Mouse (Mus musculus) forebrain, embryonic 16.5 days (tissue): ENCODE data around the gene Ramp1. TPM values are rescaled to one million over a fixed set of nuclear protein-coding genes. Genes with fewer than 3 reads are reported as not detected.

Experiments
- ATAC-seq: fragments of 200-750 bp; cut with Nextera tagmentation; 2 replicates; pipeline ENCODE4 v1.8.0; 2017; ENCODE audit warnings: mild to moderate bottlenecking, moderate library complexity
- H3K27ac ChIP-seq: fragments of 300-500 bp; sonication (generic); 2 replicates; pipeline ENCODE4 v1.5.1; 2014; ENCODE audit warnings: low read length, control low read depth
- H3K27me3 ChIP-seq: fragments of 300-500 bp; sonication (generic); replicated peaks from 2 replicates; pipeline ENCODE4 v1.6.1; 2014; ENCODE audit warnings: low read length; ENCODE audit not compliant: control insufficient read depth, insufficient read depth
- H3K36me3 ChIP-seq: fragments of 300-500 bp; sonication (generic); 2 replicates; pipeline ENCODE4 v1.6.1; 2014; ENCODE audit not compliant: control insufficient read depth, insufficient read depth
- H3K4me1 ChIP-seq: fragments of 300-500 bp; sonication (generic); replicated peaks from 2 replicates; pipeline ENCODE4 v1.6.1; 2014; ENCODE audit warnings: low read length; ENCODE audit not compliant: control insufficient read depth, insufficient read depth
- H3K4me2 ChIP-seq: fragments of 300-500 bp; sonication (generic); 2 replicates; pipeline ENCODE4 v1.6.1; 2014; ENCODE audit warnings: mild to moderate bottlenecking, low read length, control low read depth
- H3K4me3 ChIP-seq: fragments of 300-500 bp; sonication (generic); replicated peaks from 2 replicates; pipeline ENCODE4 v1.5.1; 2014; ENCODE audit warnings: mild to moderate bottlenecking, low read length, control low read depth
- H3K9ac ChIP-seq: fragments of 300-500 bp; sonication (generic); replicated peaks from 2 replicates; pipeline ENCODE4 v1.6.1; 2014; ENCODE audit warnings: low read depth, low read length, control low read depth
- H3K9me3 ChIP-seq: fragments of 300-500 bp; sonication (generic); 2 replicates; pipeline ENCODE4 v1.6.1; 2016; ENCODE audit warnings: low read length; ENCODE audit not compliant: control insufficient read depth
- WGBS: fragments of 180-500 bp; shearing (Covaris S2); extraction: QIAGEN DNeasy Blood & Tissue Kit; methylation state at CpG from one replicate; pipeline ENCODE4 v1.1.7; 2014; 5-methylcytosine and 5-hydroxymethylcytosine counted together
- polyA plus RNA-seq: library from polyadenylated mRNA; unstranded; fragments of >200 nt; fragmentation: Nextera tagmentation; extraction: Ambion mirVana; gene quantifications from 2 replicates; pipeline ENCODE4 v1.2.1, GENCODE M21; 2015

The Ramp1 gene
- polyA plus RNA-seq, 1 experiment from 2014 or later, result 4.1 TPM

DNA sequence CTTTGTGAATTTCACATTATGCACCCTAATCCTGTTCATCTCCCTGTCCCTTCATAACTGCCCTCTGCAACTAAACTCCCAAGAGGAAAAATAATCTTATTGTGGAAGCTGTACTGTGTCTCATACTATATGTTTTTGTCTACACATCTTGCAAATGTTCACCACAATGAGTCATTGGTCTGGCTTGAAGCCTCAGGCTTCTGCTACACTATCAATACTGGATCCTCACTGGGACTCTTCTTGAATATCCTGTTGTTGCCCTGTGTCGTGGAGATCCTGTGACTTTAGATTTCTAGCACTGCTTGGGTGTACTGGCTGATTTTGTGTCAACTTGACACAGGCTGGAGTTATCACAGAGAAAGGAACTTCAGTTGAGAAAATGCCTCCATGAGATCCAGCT lies 60.2 kb downstream of the Ramp1 start:
- Histone ChIP-seq H3K36me3 (no peaks in the 10 kb centered on the region), H3K9ac (no peak overlapping the region), H3K4me1 (no peaks in the 10 kb centered on the region), H3K4me2 (no peak overlapping the region), H3K27me3 (no peaks in the 10 kb centered on the region), H3K4me3 (no peak overlapping the region), H3K27ac (no peak overlapping the region), H3K9me3 (no peaks in the 10 kb centered on the region)
- ATAC-seq, result no peak
- WGBS, result 75% methylated on average over 1 of the region's 1 CpGs

DNA sequence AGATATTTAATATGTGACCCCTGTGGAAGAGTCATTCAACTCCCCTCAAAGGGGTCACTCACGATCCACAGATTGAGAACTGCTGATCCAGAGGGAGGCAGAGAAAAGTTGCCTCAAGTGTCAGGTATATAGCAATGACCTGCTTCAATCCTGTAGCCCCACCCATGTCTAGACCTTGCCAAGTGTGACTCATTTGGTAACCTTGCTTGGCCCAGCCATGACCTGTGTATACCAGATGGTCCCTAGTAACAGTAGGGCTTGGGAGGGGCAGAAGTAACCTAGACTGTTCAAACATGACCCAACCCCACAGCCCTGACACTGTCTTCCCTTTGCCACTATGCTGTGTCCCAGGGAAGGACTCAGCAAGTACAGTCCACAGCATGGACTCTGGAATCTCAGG lies 61.1 kb downstream of the Ramp1 start:
- Histone ChIP-seq H3K4me3 (no peak overlapping the region), H3K9me3 (no peaks in the 10 kb centered on the region), H3K4me2 (no peak overlapping the region), H3K4me1 (no peaks in the 10 kb centered on the region), H3K27ac (no peak overlapping the region), H3K9ac (no peak overlapping the region), H3K27me3 (no peaks in the 10 kb centered on the region), H3K36me3 (no peaks in the 10 kb centered on the region)
- 94% methylated on average over 1 of the region's 1 CpGs for WGBS
- ATAC-seq, result no peak

DNA sequence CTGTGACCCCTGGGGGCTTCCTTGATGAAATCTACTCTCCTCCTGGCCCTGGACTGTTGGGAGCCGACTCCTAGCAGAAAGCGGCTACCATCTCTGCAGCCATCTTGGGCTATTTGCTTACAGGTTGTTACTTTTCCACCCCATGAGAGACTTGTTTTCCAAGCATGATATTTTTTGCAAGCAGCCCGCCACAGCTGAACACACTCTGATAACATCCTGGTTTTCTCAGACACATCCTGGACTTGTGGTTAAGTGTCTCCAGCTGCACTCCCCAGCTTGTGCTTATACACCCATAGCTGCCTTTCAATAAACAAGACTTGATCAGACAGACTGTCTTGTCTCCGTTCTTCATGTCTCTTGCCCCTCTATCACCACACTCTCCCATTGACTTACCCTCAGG lies 61.6 kb downstream of the Ramp1 start:
- Histone ChIP-seq H3K36me3 (no peaks in the 10 kb centered on the region), H3K4me1 (no peaks in the 10 kb centered on the region), H3K27me3 (no peaks in the 10 kb centered on the region), H3K27ac (no peak overlapping the region), H3K9ac (no peak overlapping the region), H3K9me3 (no peaks in the 10 kb centered on the region), H3K4me2 (no peak overlapping the region), H3K4me3 (no peak overlapping the region)
- 90% methylated on average over 4 of the region's 4 CpGs for WGBS
- ATAC-seq, result no peak

DNA sequence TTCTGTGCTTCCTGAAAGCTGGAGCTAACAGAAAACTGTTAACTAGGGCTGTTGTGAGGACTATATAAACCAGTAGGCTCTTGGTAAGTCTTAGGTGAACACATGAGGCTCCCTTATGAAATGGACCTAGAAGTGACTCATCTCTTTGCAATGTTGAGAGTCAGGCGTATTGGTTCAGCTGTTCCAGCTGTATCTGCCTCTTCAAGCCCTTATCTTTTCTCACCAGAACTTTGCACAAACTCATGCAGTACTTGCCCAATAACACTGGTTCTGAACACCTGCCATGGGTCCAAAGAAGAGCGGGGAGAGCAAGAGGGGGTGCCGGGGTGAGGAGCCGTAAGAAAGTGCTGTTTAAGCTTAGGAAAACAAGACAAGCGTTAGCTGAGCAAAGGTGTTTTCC lies 68.6 kb downstream of the Ramp1 start:
- H3K4me3 ChIP-seq, result no peak overlapping the region
- peaks cover 24% of the 10 kb centered on the region for H3K4me1 ChIP-seq
- ATAC-seq, result no peak
- no peaks in the 10 kb centered on the region for H3K36me3 ChIP-seq
- no peak overlapping the region for H3K4me2 ChIP-seq
- H3K27ac ChIP-seq, result no peak overlapping the region
- WGBS, result 95% methylated on average over 5 of the region's 5 CpGs
- H3K27me3 ChIP-seq, result no peaks in the 10 kb centered on the region
- no peaks in the 10 kb centered on the region for H3K9me3 ChIP-seq
- no peak overlapping the region for H3K9ac ChIP-seq

DNA sequence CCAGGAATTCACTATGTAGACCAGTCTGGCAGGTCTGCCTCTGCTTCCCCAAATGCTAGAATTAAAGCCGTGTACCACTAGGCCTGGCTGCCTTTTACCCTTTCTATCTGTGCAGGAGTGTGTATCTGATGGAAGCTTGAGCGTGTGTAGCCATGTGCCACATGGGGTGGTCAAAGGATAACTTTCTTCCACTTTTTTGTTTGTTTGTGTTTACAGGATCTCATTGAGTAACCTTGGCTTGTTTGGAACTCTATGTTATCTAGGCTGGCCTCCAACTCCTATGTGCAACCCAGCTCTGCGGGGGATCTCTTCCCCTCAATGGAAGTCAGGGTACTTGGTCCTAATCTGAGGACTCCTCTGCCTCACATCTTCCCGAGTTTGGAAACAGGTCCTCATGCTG lies 69.3 kb downstream of the Ramp1 start:
- Histone ChIP-seq H3K4me2 (peak overlapping the region; percentile 17; the same call in 1 of the 2 replicates), H3K4me3 (no peak overlapping the region), H3K4me1 (peaks cover 24% of the 10 kb centered on the region), H3K27me3 (no peaks in the 10 kb centered on the region), H3K27ac (no peak overlapping the region), H3K36me3 (no peaks in the 10 kb centered on the region), H3K9me3 (no peaks in the 10 kb centered on the region), H3K9ac (no peak overlapping the region)
- no peak for ATAC-seq
- 50% methylated on average over 4 of the region's 4 CpGs for WGBS

DNA sequence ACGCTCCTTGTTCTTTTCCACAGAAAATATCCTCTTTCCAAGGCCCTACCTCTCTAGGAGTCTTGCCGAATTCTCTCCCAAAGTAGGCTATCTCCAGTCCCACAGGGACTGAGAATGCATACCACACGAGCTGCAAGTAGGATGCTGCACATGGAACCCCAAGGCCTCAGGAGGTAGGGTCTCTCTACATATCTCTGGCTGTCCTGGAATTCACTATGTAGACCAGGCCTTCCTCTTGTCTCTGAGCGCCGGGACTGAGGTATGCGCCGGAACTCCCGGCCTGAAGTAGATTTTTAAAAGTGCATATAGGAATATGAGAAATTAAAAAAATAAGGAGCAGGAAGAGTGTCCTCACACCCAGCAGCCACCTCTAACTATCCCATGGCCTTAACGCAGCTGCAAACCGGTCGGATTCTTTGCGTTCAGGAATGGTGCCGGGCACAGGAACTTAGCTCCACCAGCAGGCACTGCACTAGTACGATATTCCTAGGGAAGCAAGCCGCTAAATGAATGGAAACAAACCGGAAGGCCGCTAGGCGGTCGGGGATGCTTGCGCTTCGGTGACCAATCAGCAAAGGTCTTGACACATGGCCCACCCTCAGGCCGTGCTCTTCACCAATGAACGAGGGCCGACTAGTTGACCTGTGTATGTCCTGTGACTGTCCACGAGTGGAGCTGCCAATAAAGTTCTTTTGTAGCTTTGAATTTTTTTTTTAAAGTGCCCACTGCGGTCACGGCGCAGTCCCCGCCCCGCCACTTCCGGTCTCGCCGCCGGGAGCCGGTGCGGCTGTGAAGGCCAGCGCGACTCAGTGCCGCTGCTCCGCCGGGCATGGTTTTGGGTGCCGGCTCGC lies 70.2 kb downstream of the Ramp1 start, which contains the start of gene Ube2f:
Gene Ube2f, plus strand, starts transcription at position 741 of the 851 bp plus-strand sequence.
- peak within 1 kb of the TSS; percentile 84 for H3K4me2 ChIP-seq
- under 1% methylated on average over 43 of the region's 43 CpGs for WGBS
- H3K27me3 ChIP-seq, result no peaks in the 10 kb centered on the region
- H3K36me3 ChIP-seq, result no peaks in the 10 kb centered on the region
- H3K27ac ChIP-seq, result peak within 1 kb of the TSS; percentile 82
- no peaks in the 10 kb centered on the region for H3K9me3 ChIP-seq
- H3K4me3 ChIP-seq, result peak within 1 kb of the TSS; percentile 92
- peak; percentile 98 for ATAC-seq
- peak within 1 kb of the TSS; percentile 91 for H3K9ac ChIP-seq
- H3K4me1 ChIP-seq, result peaks cover 24% of the 10 kb centered on the region

DNA sequence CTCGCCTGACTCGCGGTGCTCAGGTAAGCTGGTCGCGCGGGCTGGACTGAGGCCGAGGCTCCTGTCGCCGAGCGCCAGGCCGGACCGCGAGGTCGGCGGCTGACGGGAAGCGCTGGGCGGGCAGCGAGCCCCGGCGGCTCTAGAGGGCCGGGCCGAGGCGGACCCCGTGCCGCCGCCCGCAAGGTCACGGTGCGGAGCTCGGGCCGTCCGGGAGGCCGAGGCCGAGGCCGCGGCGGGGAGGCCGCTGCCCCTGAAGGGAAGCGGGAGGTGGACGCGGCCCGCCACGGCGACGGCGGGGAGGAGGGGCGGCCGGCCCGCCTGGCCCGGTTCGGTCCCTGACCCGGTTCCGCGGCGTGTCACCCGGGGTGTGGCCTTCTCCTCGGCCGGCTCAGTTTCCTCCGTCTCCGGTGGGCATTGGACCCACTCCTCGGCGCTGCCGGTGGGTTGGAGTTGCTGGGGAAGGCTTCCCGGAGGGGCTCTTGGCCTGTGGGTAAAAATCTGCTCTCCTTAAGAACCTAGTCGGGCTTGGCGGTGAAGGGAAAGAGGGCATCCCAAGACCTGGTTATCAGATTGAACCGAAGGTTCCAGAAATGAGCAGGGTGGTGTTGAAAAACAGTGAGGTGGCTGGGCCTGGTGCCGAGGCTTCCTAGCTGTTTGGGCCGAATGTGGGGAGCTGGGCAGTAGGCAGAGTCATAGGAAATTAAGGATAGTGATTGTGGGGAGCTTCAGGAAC lies 71.0 kb downstream of the Ramp1 start:
- no peak; the same call in 1 of the 2 replicates for ATAC-seq
- Histone ChIP-seq H3K4me3 (peak overlapping the region; percentile 92), H3K4me1 (peaks cover 24% of the 10 kb centered on the region), H3K27ac (peak overlapping the region; percentile 77), H3K9ac (peak overlapping the region; percentile 91), H3K27me3 (no peaks in the 10 kb centered on the region), H3K36me3 (no peaks in the 10 kb centered on the region), H3K9me3 (no peaks in the 10 kb centered on the region), H3K4me2 (peak overlapping the region; percentile 84)
- WGBS, result under 1% methylated on average over 53 of the region's 70 CpGs

DNA sequence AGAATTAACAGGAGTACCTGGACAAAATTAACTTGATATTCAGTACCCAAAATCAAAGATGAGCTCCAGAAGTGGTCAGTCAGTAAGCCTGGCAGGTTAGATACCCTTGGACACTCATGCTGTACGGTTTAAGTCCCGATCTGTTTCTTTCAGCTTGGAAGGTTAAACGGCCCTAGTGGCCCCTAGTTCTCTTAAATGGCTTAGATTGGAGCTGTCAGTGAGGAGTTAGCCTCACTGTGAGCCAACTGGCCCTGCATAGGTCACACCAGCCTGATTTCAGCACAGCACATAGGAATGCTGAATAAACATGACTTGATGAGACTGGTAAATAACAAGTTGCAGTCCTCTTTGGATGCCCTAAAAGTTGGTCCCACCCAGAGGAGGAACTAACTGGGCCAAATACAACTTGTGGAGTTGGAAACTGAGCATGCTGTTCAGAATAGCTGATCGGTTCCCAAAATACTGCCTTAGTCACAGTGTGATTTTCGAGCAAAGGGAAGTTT lies 71.6 kb downstream of the Ramp1 start:
- Histone ChIP-seq H3K4me2 (peak overlapping the region; percentile 84), H3K36me3 (no peaks in the 10 kb centered on the region), H3K4me3 (peak overlapping the region; percentile 92), H3K9ac (peak overlapping the region; percentile 91), H3K27me3 (no peaks in the 10 kb centered on the region), H3K27ac (no peak overlapping the region), H3K9me3 (no peaks in the 10 kb centered on the region), H3K4me1 (peaks cover 24% of the 10 kb centered on the region)
- no peak for ATAC-seq
- WGBS, result 52% methylated on average over 5 of the region's 5 CpGs

DNA sequence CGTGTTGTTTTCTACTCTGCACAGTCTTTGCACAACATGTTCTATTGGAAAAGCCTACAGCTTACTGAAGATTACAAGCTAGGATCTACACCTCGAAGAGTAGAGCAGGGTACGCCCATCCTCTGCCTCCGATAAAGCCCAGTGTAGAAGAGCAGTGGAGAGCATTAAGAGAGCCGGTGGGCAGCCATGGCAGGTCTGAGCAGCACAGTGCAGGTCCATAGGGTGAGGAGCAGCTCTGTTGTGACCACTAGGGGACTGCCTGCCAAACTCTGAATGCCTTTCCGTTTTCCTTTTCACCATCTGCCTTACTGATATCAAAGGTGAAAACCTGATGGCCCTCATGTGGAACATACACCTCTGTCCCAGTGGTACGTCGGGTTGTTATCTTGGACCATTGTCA lies 72.3 kb downstream of the Ramp1 start:
- WGBS, result 65% methylated on average over 8 of the region's 8 CpGs
- H3K27me3 ChIP-seq, result no peaks in the 10 kb centered on the region
- H3K9me3 ChIP-seq, result no peaks in the 10 kb centered on the region
- H3K9ac ChIP-seq, result no peak overlapping the region
- peaks cover 24% of the 10 kb centered on the region for H3K4me1 ChIP-seq
- H3K27ac ChIP-seq, result no peak overlapping the region
- ATAC-seq, result no peak
- H3K4me2 ChIP-seq, result 0 out of 2 replicates have a peak overlapping the region, but pooled peaks have one; percentile 4
- H3K36me3 ChIP-seq, result no peaks in the 10 kb centered on the region
- no peak overlapping the region for H3K4me3 ChIP-seq
